Mouse (Mus musculus): Measurements from ENCODE around the gene Gsg1. TPM values are rescaled to one million over a fixed set of nuclear protein-coding genes. Genes with fewer than 3 reads are reported as not detected.

Gsg1 gene
- polyA plus RNA-seq, 1 experiment from 2014 or later = 3.2 TPM

DNA sequence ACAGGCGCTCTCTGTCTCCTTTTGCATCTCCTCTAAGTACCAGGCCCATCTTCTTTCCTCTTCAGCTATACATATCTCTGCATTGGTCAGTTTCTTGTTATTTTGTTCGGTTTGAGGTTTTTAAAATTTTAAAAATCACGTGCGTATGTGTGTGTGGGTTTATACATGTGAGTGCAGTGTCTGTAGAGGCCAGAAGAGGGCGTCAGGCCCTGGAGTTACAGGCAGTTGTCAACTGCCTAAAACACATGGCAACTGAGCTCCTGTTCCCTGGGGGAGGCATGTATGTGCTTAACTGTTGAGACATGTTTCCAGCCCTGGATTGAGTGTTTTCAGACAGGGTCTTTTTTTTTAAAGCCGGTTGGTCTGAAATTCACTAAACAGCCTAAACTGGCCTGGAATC, 51.5 kb downstream of the Gsg1 start:
- Histone ChIP-seq H3K4me1 (peaks cover 14% of the 10 kb centered on the region), H3K36me3 (no peaks in the 10 kb centered on the region)
- WGBS = 84% methylated on average over 6 of the region's 6 CpGs

DNA sequence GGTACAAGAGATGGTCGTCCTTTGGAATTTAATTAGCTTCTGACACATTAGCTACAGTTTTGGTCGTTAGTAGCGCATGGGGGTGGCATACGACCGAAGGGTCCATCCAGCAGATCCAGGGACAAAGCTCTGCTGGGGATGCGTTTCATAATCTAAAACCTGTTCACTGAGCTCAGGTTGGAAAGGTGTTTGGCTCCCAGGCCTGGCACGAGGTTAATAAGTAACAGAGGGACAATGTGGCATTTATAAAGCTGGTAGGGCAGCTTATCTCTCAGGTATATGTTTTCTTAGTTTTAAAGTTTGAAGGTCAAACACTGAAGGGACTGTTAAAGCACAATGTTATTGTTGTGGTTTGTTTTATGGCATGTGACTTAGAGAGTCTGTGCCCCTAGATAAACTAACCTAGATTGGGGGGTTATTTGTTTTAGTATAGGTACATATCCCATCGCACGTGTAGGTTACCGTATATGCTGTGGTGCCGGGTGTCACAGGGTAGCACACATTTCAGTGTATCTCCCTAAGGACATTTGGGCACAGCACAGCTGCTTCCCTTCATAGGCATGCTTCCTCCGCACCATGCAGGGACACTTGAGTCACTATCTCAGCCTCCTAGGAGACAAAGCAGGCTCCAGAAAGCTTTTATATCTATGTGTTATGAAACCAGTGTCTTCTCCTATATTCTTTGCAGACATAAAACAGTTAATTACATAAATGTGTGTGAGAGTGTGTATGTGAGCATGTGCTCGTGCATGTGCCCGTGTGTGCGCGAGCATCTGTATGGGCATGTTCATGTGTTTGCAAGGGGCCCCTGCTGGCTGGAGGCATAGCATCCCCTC, 53.8 kb downstream of the Gsg1 start:
- 77% methylated on average over 16 of the region's 16 CpGs for WGBS
- Histone ChIP-seq H3K4me1 (peaks cover 16% of the 10 kb centered on the region), H3K27ac (no peak overlapping the region), H3K9ac (no peak overlapping the region), H3K9me3 (no peaks in the 10 kb centered on the region), H3K36me3 (no peaks in the 10 kb centered on the region), H3K27me3 (no peaks in the 10 kb centered on the region), H3K4me3 (no peak overlapping the region), H3K4me2 (no peak overlapping the region)
- no peak for ATAC-seq (ENCODE audit: insufficient number of reproducible peaks, low FRiP score, low TSS enrichment, low read depth)

More for the DNA sequence above, 51.5 kb downstream of the Gsg1 start:
- no peak overlapping the region for H3K4me3 ChIP-seq
- no peaks in the 10 kb centered on the region for H3K9me3 ChIP-seq
- no peak overlapping the region for H3K4me2 ChIP-seq
- H3K27ac ChIP-seq = no peak overlapping the region
- no peaks in the 10 kb centered on the region for H3K27me3 ChIP-seq
- H3K9ac ChIP-seq = no peak overlapping the region
- ATAC-seq (ENCODE audit: insufficient number of reproducible peaks, low FRiP score, low TSS enrichment, low read depth) = no peak

DNA sequence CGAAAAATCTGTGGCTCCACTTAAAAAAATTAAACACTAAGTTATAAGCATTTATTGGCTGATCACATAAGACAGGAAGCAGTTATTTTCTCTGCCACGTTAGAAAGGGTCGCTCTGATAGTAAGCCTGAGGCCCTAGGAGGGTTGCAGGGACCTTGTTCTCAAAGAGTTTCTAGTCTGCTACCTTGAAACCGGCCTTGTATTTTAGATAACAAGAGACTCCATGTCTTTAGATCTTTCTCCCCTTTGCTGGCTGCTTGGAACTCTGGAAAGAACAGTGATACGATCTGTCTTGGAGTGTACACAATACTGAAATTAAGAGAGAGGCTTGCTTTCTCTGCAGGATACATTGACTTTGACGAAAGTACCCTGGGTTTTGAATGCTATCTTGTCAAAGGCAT, 55.4 kb downstream of the Gsg1 start:
- H3K9me3 ChIP-seq = no peaks in the 10 kb centered on the region
- H3K4me2 ChIP-seq = peak overlapping the region; percentile 92
- no peak for ATAC-seq (ENCODE audit: insufficient number of reproducible peaks, low FRiP score, low TSS enrichment, low read depth)
- no peak overlapping the region for H3K27ac ChIP-seq
- no peaks in the 10 kb centered on the region for H3K27me3 ChIP-seq
- WGBS = 51% methylated on average over 6 of the region's 6 CpGs
- H3K4me1 ChIP-seq = peaks cover 14% of the 10 kb centered on the region
- H3K36me3 ChIP-seq = no peaks in the 10 kb centered on the region
- peak overlapping the region; percentile 90; the same call in 1 of the 2 replicates for H3K9ac ChIP-seq
- H3K4me3 ChIP-seq = peak overlapping the region; percentile 92

DNA sequence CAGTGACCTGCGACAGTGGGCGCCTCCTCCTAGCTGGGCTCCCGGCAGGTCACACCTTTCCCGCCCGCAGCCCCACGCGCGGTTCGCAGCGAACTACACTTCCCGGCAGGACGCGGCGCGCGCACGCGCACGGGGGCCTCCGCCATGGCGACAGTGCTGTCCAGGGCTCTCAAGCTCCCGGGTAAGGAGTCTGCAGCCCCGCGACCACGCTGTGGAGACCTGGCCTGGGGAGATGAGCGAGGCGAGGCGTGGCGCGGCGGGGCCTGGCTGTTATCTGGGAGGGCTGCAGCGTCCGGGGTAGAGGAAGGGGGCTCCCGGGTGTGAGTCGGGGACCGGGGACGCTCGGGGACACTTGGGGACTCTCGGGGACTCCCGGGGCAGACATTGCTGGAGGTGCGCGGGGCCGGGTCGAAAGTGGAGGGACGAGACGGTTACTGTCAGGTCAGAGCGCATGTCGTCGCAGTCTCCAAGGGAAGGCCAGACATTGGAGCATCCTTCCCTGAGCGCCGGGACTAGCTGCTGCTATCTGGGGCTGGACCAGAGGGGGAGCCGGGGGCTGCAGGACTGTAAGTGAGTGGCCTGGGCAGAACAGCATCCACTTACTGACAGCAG, 56.1 kb downstream of the Gsg1 start, which contains the start of the genes Fam234b and Hebp1:
Fam234b (plus strand) TSS at position 57 of the 612 bp plus-strand sequence.
Hebp1 (minus strand) TSS at position 102 of the 612 bp plus-strand sequence.
- 0 out of 2 replicates have a peak within 1 kb of the TSS, but pooled peaks have one; percentile 33 for H3K27ac ChIP-seq

DNA sequence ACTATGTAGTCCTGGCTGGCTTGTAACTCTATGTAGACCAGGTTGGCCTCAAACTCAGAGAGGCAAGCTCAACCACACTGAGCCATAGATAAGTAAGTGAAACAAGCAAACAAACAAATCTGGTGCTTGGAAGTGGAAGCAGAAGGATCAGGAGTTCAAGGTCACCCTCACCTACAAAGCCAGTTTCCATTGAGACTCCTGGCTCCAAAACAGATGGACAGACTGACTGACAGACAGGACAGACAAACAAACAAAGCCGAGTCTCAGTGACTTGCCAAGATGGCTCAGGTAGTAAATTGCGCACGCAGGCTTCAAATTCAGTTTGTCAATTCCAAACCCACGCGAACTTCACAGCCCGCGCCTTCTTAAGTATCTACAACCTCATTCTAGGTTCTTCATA, 56.7 kb downstream of the Gsg1 start:
- Histone ChIP-seq H3K27ac (no peak overlapping the region), H3K9me3 (no peaks in the 10 kb centered on the region), H3K4me2 (peak overlapping the region; percentile 92), H3K27me3 (no peaks in the 10 kb centered on the region), H3K4me3 (peak overlapping the region; percentile 92), H3K36me3 (no peaks in the 10 kb centered on the region), H3K4me1 (peaks cover 13% of the 10 kb centered on the region), H3K9ac (peak overlapping the region; percentile 90; the same call in 1 of the 2 replicates)
- WGBS = 13% methylated on average over 7 of the region's 7 CpGs
- ATAC-seq (ENCODE audit: insufficient number of reproducible peaks, low FRiP score, low TSS enrichment, low read depth) = no peak

More for the DNA sequence above, 56.1 kb downstream of the Gsg1 start, which contains the start of the genes Fam234b and Hebp1:
- no peaks in the 10 kb centered on the region for H3K36me3 ChIP-seq
- peak within 1 kb of the TSS; percentile 92 for H3K4me2 ChIP-seq
- peaks cover 13% of the 10 kb centered on the region for H3K4me1 ChIP-seq
- no peaks in the 10 kb centered on the region for H3K27me3 ChIP-seq
- H3K4me3 ChIP-seq = peak within 1 kb of the TSS; percentile 92
- WGBS = under 1% methylated on average over 52 of the region's 52 CpGs
- H3K9me3 ChIP-seq = no peaks in the 10 kb centered on the region
- ATAC-seq (ENCODE audit: insufficient number of reproducible peaks, low FRiP score, low TSS enrichment, low read depth) = peak; percentile 79
- peak within 1 kb of the TSS; percentile 90 for H3K9ac ChIP-seq

DNA sequence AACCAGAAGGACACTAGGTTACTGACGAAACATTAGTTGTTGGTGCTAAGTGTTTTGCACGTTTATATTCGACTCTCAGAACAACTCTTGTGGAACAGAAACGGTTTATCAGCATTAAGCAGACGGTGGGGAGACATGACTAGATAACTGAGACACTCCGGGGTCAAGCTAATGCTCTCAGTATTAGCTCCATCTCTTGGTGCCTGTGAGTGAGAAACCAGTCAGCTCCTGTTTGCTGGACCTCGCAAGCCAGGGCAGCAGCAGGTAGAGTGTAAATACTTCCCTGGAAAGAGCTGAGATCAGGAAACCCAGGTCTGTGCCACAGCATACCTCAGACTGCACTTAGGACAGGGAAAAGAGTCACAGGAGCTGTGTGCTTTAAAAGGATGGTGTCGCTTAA, 57.4 kb downstream of the Gsg1 start:
- Histone ChIP-seq H3K4me2 (no peak overlapping the region), H3K9ac (no peak overlapping the region), H3K9me3 (no peaks in the 10 kb centered on the region), H3K4me1 (peaks cover 13% of the 10 kb centered on the region), H3K36me3 (no peaks in the 10 kb centered on the region), H3K27me3 (no peaks in the 10 kb centered on the region), H3K4me3 (no peak overlapping the region), H3K27ac (no peak overlapping the region)
- 77% methylated on average over 8 of the region's 8 CpGs for WGBS
- no peak for ATAC-seq (ENCODE audit: insufficient number of reproducible peaks, low FRiP score, low TSS enrichment, low read depth)

DNA sequence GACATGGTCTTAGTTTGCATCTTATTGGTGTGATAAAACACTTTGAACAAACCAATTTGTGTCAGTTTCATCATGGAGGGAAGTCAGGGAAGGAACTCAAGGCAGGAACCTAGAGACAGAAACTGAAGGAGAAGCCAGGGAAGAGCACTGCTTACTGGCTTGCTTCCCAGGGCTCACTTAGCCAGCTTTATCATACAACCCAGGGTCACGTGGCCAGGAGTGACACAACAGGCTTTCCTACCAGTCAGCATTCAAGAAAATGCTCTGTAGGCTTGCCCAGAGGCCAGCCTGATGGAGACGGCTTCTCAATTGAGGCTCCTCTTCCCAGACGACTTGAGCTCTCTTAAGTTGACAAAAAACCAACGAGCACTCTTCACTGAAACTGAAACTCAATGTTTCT, 59.2 kb downstream of the Gsg1 start:
- Histone ChIP-seq H3K4me1 (peaks cover 13% of the 10 kb centered on the region), H3K9me3 (no peaks in the 10 kb centered on the region), H3K9ac (no peak overlapping the region), H3K27me3 (no peaks in the 10 kb centered on the region), H3K27ac (peak overlapping the region; percentile 43; the same call in 1 of the 2 replicates), H3K4me2 (no peak overlapping the region), H3K4me3 (no peak overlapping the region), H3K36me3 (no peaks in the 10 kb centered on the region)
- WGBS = 71% methylated on average over 4 of the region's 4 CpGs
- ATAC-seq (ENCODE audit: insufficient number of reproducible peaks, low FRiP score, low TSS enrichment, low read depth) = no peak

DNA sequence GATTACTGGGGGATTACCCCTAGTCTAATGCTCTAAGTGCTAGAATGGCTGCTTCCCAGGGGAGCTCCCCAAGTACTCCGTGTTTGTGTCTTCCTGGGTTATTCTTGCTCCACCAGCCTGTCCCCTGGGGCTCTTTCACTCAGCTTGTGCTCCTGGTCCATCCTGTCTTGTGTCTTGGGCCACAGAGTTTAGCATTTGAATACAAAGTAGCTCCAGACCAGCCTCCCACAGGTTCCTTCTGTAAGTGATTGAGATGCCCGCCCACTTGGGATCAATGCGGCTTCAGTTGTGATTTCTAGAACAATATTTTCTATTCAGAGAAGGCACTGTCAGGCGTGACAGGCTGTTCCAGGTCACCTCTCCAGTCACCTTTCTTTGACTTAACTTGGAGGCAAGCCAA, 60.4 kb downstream of the Gsg1 start:
- Histone ChIP-seq H3K4me1 (peaks cover 9% of the 10 kb centered on the region), H3K4me3 (no peak overlapping the region), H3K36me3 (no peaks in the 10 kb centered on the region), H3K4me2 (no peak overlapping the region), H3K9ac (no peak overlapping the region), H3K27me3 (no peaks in the 10 kb centered on the region), H3K9me3 (no peaks in the 10 kb centered on the region), H3K27ac (no peak overlapping the region)
- 50% methylated on average over 4 of the region's 4 CpGs for WGBS
- no peak for ATAC-seq (ENCODE audit: insufficient number of reproducible peaks, low FRiP score, low TSS enrichment, low read depth)

DNA sequence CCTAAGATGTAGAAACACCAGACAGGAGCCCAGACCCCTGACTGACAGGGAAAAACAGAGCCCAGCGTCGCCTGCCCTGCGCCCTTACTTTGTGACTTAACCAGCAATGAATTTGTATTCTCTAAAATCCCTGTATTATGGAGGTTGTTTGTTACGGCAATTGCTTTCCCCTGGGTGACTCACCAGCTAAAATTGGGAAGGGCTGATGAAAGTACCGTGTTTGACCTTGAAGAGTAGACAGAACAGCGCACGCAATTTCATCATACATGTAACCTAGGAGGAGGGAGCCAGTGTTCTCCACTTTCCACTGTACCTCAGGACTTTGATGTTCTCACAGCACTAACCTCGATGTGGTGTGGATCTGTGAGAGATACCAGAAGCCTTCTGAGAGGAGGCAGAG, 61.2 kb downstream of the Gsg1 start:
- Histone ChIP-seq H3K9ac (no peak overlapping the region), H3K27ac (0 out of 2 replicates have a peak overlapping the region, but pooled peaks have one; percentile 43), H3K36me3 (no peaks in the 10 kb centered on the region), H3K27me3 (no peaks in the 10 kb centered on the region), H3K4me2 (no peak overlapping the region), H3K4me3 (no peak overlapping the region), H3K9me3 (no peaks in the 10 kb centered on the region), H3K4me1 (peaks cover 4% of the 10 kb centered on the region)
- 77% methylated on average over 8 of the region's 8 CpGs for WGBS
- ATAC-seq (ENCODE audit: insufficient number of reproducible peaks, low FRiP score, low TSS enrichment, low read depth) = no peak

DNA sequence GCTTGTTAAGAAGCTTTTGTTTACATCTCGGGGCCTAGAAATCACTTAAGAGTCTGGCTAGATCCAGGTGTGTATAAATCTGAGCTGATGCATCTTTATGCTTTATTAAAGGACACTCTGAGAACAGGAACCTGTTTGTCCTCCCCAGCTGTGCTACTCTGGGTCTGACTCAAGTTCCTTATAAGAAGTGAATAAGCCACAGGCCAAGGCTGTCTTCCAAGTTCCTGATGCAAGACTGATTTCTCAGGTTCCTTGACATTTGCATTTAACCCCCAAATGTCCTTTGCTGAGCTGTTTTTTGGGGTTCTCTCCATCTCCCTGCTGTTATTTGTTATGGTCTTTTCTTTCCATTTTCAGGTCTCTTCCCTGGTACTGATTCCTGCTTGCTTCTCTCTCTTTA, 62.2 kb downstream of the Gsg1 start:
- no peak overlapping the region for H3K9ac ChIP-seq
- ATAC-seq (ENCODE audit: insufficient number of reproducible peaks, low FRiP score, low TSS enrichment, low read depth) = no peak
- 76% methylated on average over 1 of the region's 1 CpGs for WGBS
- no peak overlapping the region for H3K27ac ChIP-seq
- H3K4me2 ChIP-seq = no peak overlapping the region
- H3K9me3 ChIP-seq = no peaks in the 10 kb centered on the region
- H3K4me3 ChIP-seq = no peak overlapping the region
- H3K36me3 ChIP-seq = no peaks in the 10 kb centered on the region
- no peaks in the 10 kb centered on the region for H3K27me3 ChIP-seq
- H3K4me1 ChIP-seq = no peaks in the 10 kb centered on the region

DNA sequence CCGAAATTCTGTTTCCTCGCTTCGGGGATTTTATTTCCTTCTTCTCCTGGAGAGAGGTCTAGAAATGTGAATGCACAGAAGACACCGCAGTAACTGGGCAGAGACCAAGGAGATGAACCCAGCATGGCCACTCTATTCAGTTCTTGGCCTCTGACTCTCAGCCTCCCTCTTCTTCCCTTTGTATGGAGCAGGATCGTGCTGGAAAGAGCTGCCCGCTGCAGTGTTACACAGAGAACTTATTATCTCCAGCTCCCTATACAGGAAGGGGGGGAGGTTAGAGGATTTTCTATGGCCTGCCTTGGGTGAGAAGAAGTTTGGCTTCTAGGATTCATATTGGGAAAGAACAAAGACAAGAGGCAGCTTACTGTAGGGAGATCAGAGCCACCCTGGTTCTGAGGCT, 64.0 kb downstream of the Gsg1 start:
- Histone ChIP-seq H3K4me2 (no peak overlapping the region), H3K4me1 (no peaks in the 10 kb centered on the region), H3K27me3 (no peaks in the 10 kb centered on the region), H3K4me3 (no peak overlapping the region), H3K27ac (no peak overlapping the region), H3K9ac (no peak overlapping the region), H3K36me3 (no peaks in the 10 kb centered on the region), H3K9me3 (no peaks in the 10 kb centered on the region)
- 79% methylated on average over 6 of the region's 6 CpGs for WGBS
- ATAC-seq (ENCODE audit: insufficient number of reproducible peaks, low FRiP score, low TSS enrichment, low read depth) = no peak

DNA sequence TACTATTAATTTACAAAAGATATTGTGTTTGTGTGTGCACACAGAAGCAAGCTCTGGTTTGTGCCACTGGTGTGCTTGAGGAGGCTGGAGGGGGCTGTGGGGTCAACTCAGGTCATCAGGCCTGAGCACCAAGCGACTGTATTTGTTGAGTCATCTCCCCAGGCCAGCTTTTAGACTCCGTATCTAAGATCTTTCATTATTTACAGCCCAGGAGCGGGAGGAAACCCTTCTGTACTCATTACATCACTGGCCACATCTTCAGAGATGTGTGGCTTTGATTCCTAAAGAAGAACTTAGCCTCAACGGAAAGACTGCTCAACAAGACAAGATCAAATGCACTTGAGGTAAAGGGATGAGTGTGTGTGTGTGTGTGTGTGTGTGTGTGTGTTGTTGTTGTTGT, 65.5 kb downstream of the Gsg1 start:
- H3K4me2 ChIP-seq = no peak overlapping the region
- no peak overlapping the region for H3K27ac ChIP-seq
- H3K36me3 ChIP-seq = no peaks in the 10 kb centered on the region
- WGBS = 66% methylated on average over 4 of the region's 4 CpGs
- H3K4me1 ChIP-seq = no peaks in the 10 kb centered on the region
- H3K27me3 ChIP-seq = no peaks in the 10 kb centered on the region
- H3K4me3 ChIP-seq = no peak overlapping the region
- no peak for ATAC-seq (ENCODE audit: insufficient number of reproducible peaks, low FRiP score, low TSS enrichment, low read depth)
- no peak overlapping the region for H3K9ac ChIP-seq
- H3K9me3 ChIP-seq = no peaks in the 10 kb centered on the region

Measured in limb, embryonic 15.5 days (tissue).